Mouse (Mus musculus): ENCODE data around the gene Atp7a. TPM values are rescaled to one million over a fixed set of nuclear protein-coding genes. Genes with fewer than 3 reads are reported as not detected.

Gene Atp7a
- polyA plus RNA-seq (2011; ENCODE audit: insufficient read depth, insufficient read length, low read depth, missing spikeins): 19.8 and 24.0 TPM in 2 replicates

DNA sequence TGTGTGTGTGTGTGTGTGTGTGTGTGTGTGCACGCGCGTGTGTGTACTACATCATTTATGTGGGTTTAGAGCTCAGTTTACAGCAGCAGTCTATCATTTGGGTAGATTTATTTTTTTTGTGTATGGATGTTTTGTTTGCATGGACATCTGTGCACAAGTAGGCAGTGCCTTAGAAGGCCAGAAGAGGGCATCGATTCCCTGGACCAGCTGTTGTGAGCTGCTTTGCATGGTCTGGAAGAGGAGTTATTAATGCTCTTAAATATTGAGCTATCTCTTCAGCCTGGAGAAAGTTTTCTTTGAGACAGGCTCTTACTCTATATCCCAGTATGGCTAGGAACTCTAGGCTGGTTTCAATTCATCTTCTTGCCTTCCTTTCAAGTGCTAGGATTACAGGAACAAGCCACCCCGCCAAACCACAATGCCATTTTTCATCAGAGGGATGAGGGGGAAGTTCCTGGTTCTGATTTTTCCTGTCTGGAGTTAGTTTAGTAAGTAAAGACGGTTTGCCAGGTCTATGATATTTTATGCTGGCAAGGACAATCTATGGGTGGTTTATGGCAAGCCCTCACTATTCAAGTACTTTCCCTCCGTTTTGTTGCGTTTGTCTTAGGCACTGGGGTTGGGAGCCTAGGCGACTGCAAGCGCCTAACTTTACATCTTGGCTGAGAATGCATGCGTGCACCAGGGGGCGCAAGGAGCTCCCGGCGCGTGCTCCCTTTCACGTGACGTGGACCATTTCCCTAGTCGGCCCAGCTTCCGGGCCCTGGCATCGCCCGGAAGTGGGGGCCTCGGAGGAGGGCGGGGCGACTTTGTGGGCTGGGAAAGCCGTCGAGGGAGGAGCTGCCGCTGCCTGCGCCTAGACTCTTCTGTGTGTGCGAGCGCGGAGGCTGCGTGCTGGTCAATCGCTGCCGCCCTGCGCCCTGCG is at the start of gene Atp7a:
TSS of gene Atp7a (plus strand) at position 859 of the 925 bp plus-strand sequence.
- H3K27ac ChIP-seq (ENCODE audit: insufficient read depth, low read length): peak within 1 kb of the TSS; percentile 47
- H3K9me3 ChIP-seq (replicated peaks; ENCODE audit: control insufficient read depth, insufficient read depth, low read length, poor library complexity, severe bottlenecking): no peaks in the 10 kb centered on the region
- H3K4me3 ChIP-seq (ENCODE audit: low read depth, low read length): peak within 1 kb of the TSS; percentile 61
- H3K36me3 ChIP-seq (ENCODE audit: control insufficient read depth, insufficient read depth, low read length, poor library complexity, severe bottlenecking): peaks cover 4% of the 10 kb centered on the region
- TF ChIP-seq POLR2A (IDR thresholded peaks at IDR 0.05; ENCODE audit: insufficient read depth, low read length) (peak; percentile 79), CTCF (IDR thresholded peaks at IDR 0.05; ENCODE audit: low read depth, low read length) (peak; percentile 46), EP300 (IDR thresholded peaks at IDR 0.05; ENCODE audit: insufficient read depth, low read depth, low read length) (0 out of 2 replicates have a peak, but pooled peaks have one; percentile 38)
- no peaks in the 10 kb centered on the region for H3K27me3 ChIP-seq (ENCODE audit: control insufficient read depth, insufficient read depth, low read length, poor library complexity, severe bottlenecking)
- peak within 1 kb of the TSS; percentile 77 for H3K9ac ChIP-seq (ENCODE audit: low read depth, poor library complexity, severe bottlenecking)
- H3K4me1 ChIP-seq (ENCODE audit: control insufficient read depth, insufficient read depth, low read length): no peaks in the 10 kb centered on the region

DNA sequence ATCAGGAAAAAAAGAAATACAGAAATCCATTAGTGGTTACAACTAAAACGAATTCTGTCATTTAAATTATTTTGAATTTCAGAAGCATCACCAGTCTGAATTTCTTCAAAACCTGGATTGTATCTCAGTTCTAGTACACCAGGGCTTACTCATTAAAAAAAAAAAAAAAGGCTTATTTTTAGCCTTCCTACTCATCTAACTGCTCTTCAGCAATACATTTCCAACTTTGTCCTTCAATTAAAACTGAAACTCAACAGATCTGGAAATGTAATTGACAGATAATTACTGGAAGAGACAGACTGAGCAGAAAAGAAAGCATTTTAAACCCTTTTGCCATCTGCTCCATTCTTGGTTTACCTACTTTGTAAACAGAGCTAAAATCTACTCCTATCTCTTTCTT is 25.5 kb upstream of the Atp7a start:
- Histone ChIP-seq H3K9me3 (replicated peaks; ENCODE audit: control insufficient read depth, insufficient read depth, low read length, poor library complexity, severe bottlenecking) (no peaks in the 10 kb centered on the region), H3K4me1 (ENCODE audit: control insufficient read depth, insufficient read depth, low read length) (no peaks in the 10 kb centered on the region), H3K4me3 (ENCODE audit: low read depth, low read length) (no peak overlapping the region), H3K9ac (ENCODE audit: low read depth, poor library complexity, severe bottlenecking) (no peak overlapping the region), H3K36me3 (ENCODE audit: control insufficient read depth, insufficient read depth, low read length, poor library complexity, severe bottlenecking) (peaks cover 4% of the 10 kb centered on the region; the same call in 1 of the 2 replicates), H3K27me3 (ENCODE audit: control insufficient read depth, insufficient read depth, low read length, poor library complexity, severe bottlenecking) (no peaks in the 10 kb centered on the region), H3K27ac (ENCODE audit: insufficient read depth, low read length) (no peak overlapping the region)
- TF ChIP-seq POLR2A (IDR thresholded peaks at IDR 0.05; ENCODE audit: insufficient read depth, low read length): no peak
- no peak for TF ChIP-seq CTCF (IDR thresholded peaks at IDR 0.05; ENCODE audit: low read depth, low read length)
- no peak for TF ChIP-seq EP300 (IDR thresholded peaks at IDR 0.05; ENCODE audit: insufficient read depth, low read depth, low read length)

- Histone ChIP-seq H3K27me3 (ENCODE audit: control insufficient read depth, insufficient read depth, low read length, poor library complexity, severe bottlenecking) (no peaks in the 10 kb centered on the region), H3K4me3 (ENCODE audit: low read depth, low read length) (peak overlapping the region; percentile 84), H3K9ac (ENCODE audit: low read depth, poor library complexity, severe bottlenecking) (peak overlapping the region; percentile 56), H3K4me1 (ENCODE audit: control insufficient read depth, insufficient read depth, low read length) (no peaks in the 10 kb centered on the region), H3K27ac (ENCODE audit: insufficient read depth, low read length) (no peak overlapping the region), H3K9me3 (replicated peaks; ENCODE audit: control insufficient read depth, insufficient read depth, low read length, poor library complexity, severe bottlenecking) (no peaks in the 10 kb centered on the region), H3K36me3 (ENCODE audit: control insufficient read depth, insufficient read depth, low read length, poor library complexity, severe bottlenecking) (no peaks in the 10 kb centered on the region)
- TF ChIP-seq EP300 (IDR thresholded peaks at IDR 0.05; ENCODE audit: insufficient read depth, low read depth, low read length) (no peak), CTCF (IDR thresholded peaks at IDR 0.05; ENCODE audit: low read depth, low read length) (no peak), POLR2A (IDR thresholded peaks at IDR 0.05; ENCODE audit: insufficient read depth, low read length) (no peak)
Observed at GRCm38 (mm10) chrX:106010762-106011161, 16.3 kb upstream of the Atp7a start.

DNA sequence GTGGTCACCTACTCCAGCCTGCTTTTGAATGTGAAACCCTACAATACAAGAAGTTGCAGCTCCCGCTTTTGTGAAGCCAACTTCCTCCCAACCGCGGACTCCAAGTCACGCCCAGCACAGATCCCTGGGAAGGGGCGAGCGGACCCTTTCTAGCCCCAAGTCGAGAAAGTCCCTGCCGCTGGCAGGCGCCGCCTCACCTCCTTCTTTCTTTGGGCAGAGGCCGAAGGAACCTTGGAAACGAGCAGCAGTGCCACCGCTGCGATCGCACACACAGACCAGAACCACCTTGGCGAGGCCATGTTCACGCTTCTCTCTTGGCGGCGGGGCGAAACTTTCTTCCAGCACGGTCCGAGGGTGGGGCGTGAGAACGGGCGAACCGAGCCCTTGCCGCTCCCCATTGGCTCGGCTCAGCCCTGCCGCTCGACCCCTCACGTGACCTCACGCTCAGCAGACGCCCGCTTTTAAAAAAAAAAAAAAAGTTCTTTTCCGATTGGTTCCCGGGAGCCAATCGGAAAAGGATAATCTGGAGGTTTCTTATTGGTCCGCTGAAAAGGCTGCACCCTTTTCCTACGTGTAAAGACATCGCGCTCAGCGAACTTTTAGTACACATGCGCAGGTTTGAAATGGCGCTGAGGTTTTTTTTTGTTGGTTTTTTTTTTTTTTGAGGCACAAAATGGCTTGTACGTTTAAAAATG is 15.5 kb upstream of the Atp7a start, which contains the start of gene Magt1:
TSS of gene Magt1 (minus strand) at position 442 of the 695 bp plus-strand sequence.
- Histone ChIP-seq H3K9ac (ENCODE audit: low read depth, poor library complexity, severe bottlenecking) (peak within 1 kb of the TSS; percentile 95), H3K27ac (ENCODE audit: insufficient read depth, low read length) (peak within 1 kb of the TSS; percentile 78), H3K4me3 (ENCODE audit: low read depth, low read length) (peak within 1 kb of the TSS; percentile 91), H3K36me3 (ENCODE audit: control insufficient read depth, insufficient read depth, low read length, poor library complexity, severe bottlenecking) (no peaks in the 10 kb centered on the region), H3K4me1 (ENCODE audit: control insufficient read depth, insufficient read depth, low read length) (no peaks in the 10 kb centered on the region), H3K27me3 (ENCODE audit: control insufficient read depth, insufficient read depth, low read length, poor library complexity, severe bottlenecking) (no peaks in the 10 kb centered on the region), H3K9me3 (replicated peaks; ENCODE audit: control insufficient read depth, insufficient read depth, low read length, poor library complexity, severe bottlenecking) (no peaks in the 10 kb centered on the region)
- TF ChIP-seq EP300 (IDR thresholded peaks at IDR 0.05; ENCODE audit: insufficient read depth, low read depth, low read length): 0 out of 2 replicates have a peak, but pooled peaks have one; percentile 26
- TF ChIP-seq CTCF (IDR thresholded peaks at IDR 0.05; ENCODE audit: low read depth, low read length): no peak
- TF ChIP-seq POLR2A (IDR thresholded peaks at IDR 0.05; ENCODE audit: insufficient read depth, low read length): peak; percentile 51

DNA sequence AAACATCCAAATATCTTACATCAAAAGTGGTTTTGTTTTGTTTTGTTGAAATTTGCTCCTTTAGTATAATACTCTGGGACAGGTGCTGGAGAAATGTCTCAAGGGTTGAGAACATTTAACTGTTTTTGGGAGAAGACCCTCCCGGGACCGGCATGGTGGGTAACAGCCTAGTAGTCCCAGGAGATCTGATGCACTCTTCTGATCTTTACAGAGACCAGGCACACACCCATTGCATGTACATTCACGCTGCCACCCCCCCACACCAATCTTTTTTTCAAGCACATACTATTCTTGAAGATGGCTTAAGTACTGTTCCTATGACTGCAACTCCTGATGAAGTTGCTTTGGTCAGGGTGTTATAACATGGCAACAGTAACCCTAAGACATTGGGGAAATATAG is 14.5 kb upstream of the Atp7a start:
- peak overlapping the region; percentile 91 for H3K4me3 ChIP-seq (ENCODE audit: low read depth, low read length)
- H3K27ac ChIP-seq (ENCODE audit: insufficient read depth, low read length): peak overlapping the region; percentile 78
- peak overlapping the region; percentile 95 for H3K9ac ChIP-seq (ENCODE audit: low read depth, poor library complexity, severe bottlenecking)
- no peaks in the 10 kb centered on the region for H3K9me3 ChIP-seq (replicated peaks; ENCODE audit: control insufficient read depth, insufficient read depth, low read length, poor library complexity, severe bottlenecking)
- peaks cover 6% of the 10 kb centered on the region for H3K36me3 ChIP-seq (ENCODE audit: control insufficient read depth, insufficient read depth, low read length, poor library complexity, severe bottlenecking)
- no peaks in the 10 kb centered on the region for H3K4me1 ChIP-seq (ENCODE audit: control insufficient read depth, insufficient read depth, low read length)
- TF ChIP-seq CTCF (IDR thresholded peaks at IDR 0.05; ENCODE audit: low read depth, low read length) (no peak), POLR2A (IDR thresholded peaks at IDR 0.05; ENCODE audit: insufficient read depth, low read length) (no peak)
- no peaks in the 10 kb centered on the region for H3K27me3 ChIP-seq (ENCODE audit: control insufficient read depth, insufficient read depth, low read length, poor library complexity, severe bottlenecking)
